Mouse (Mus musculus) lung, embryonic 14.5 days (tissue): ENCODE measurements around the gene Pp2d1. TPM values are rescaled to one million over a fixed set of nuclear protein-coding genes. Genes with fewer than 3 reads are reported as not detected.

Experiments
- ATAC-seq: fragments of 200-750 bp; cut with Nextera tagmentation; 2 replicates; pipeline ENCODE4 v1.8.0; 2017; ENCODE audit warnings: mild to moderate bottlenecking, moderate TSS enrichment, moderate library complexity; ENCODE audit not compliant: insufficient read depth
- DNase-seq: peaks from one replicate; pipeline ENCODE4 v3.0.0-alpha.2; 2015
- H3K27ac ChIP-seq: fragments of 300-500 bp; sonication (generic); 2 replicates; pipeline ENCODE4 v1.5.1; 2014; ENCODE audit warnings: low read depth, mild to moderate bottlenecking, moderate library complexity
- H3K27me3 ChIP-seq: fragments of 300-500 bp; sonication (generic); 2 replicates; pipeline ENCODE4 v1.6.1; 2014; ENCODE audit warnings: low read length, control low read depth; ENCODE audit not compliant: insufficient read depth
- H3K36me3 ChIP-seq: fragments of 300-500 bp; sonication (generic); 2 replicates; pipeline ENCODE4 v1.6.1; 2014; ENCODE audit warnings: control low read depth; ENCODE audit not compliant: insufficient read depth
- H3K4me1 ChIP-seq: fragments of 300-500 bp; sonication (generic); 2 replicates; pipeline ENCODE4 v1.6.1; 2014; ENCODE audit warnings: antibody characterized with exemption, control low read depth; ENCODE audit not compliant: insufficient read depth
- H3K4me2 ChIP-seq: fragments of 300-500 bp; sonication (generic); 2 replicates; pipeline ENCODE4 v1.6.1; 2014; ENCODE audit warnings: mild to moderate bottlenecking
- H3K4me3 ChIP-seq: fragments of 300-500 bp; sonication (generic); 2 replicates; pipeline ENCODE4 v1.5.1; 2014; ENCODE audit warnings: low read depth, low read length
- H3K9ac ChIP-seq: fragments of 300-500 bp; sonication (generic); 2 replicates; pipeline ENCODE4 v1.6.1; 2014
- H3K9me3 ChIP-seq: fragments of 300-500 bp; sonication (generic); 2 replicates; pipeline ENCODE4 v1.6.1; 2016; ENCODE audit warnings: low read depth, low read length, control low read depth
- CTCF ChIP-seq: IDR thresholded peaks from 2 replicates; pipeline ENCODE4 v1.5.1; 2016; ENCODE audit warnings: antibody characterized with exemption, low read depth
- WGBS: fragments of 180-500 bp; shearing (Covaris S2); extraction: QIAGEN DNeasy Blood & Tissue Kit; methylation state at CpG from one replicate; pipeline ENCODE4 v1.1.7; 2014; 5-methylcytosine and 5-hydroxymethylcytosine counted together
- polyA plus RNA-seq: library from polyadenylated mRNA; unstranded; fragments of >200 nt; fragmentation: Nextera tagmentation; extraction: Ambion mirVana; gene quantifications from 2 replicates; pipeline ENCODE4 v1.2.1, GENCODE M21; 2014

Gene Pp2d1
- polyA plus RNA-seq, 1 experiment from 2014 or later: 0.25 TPM

GRCm38 (mm10) chr17:53551306-53552299, 12.4 kb upstream of the Pp2d1 start:
- H3K9me3 ChIP-seq: no peaks in the 10 kb centered on the region
- TF ChIP-seq CTCF: no peak

GRCm38 (mm10) chr17:53543591-53544324, 4.5 kb upstream of the Pp2d1 start:
- no peak overlapping the region for H3K9ac ChIP-seq
- 42% methylated on average over 9 of the region's 9 CpGs for WGBS
- no peaks in the 10 kb centered on the region for H3K36me3 ChIP-seq
- H3K27me3 ChIP-seq: no peaks in the 10 kb centered on the region
- no peaks in the 10 kb centered on the region for H3K9me3 ChIP-seq
- H3K4me3 ChIP-seq: no peak overlapping the region
- DNase-seq (peak; percentile 88), ATAC-seq (peak; percentile 90)
- H3K4me2 ChIP-seq: peak overlapping the region; percentile 15; the same call in 1 of the 2 replicates
- peak overlapping the region; percentile 58; the same call in 1 of the 2 replicates for H3K27ac ChIP-seq
- TF ChIP-seq CTCF: no peak
- no peaks in the 10 kb centered on the region for H3K4me1 ChIP-seq

More at GRCm38 (mm10) chr17:53551306-53552299, 12.4 kb upstream of the Pp2d1 start:
- no peak overlapping the region for H3K9ac ChIP-seq
- H3K27ac ChIP-seq: no peak overlapping the region
- no peak overlapping the region for H3K4me2 ChIP-seq
- no peaks in the 10 kb centered on the region for H3K27me3 ChIP-seq
- no peaks in the 10 kb centered on the region for H3K36me3 ChIP-seq
- H3K4me1 ChIP-seq: no peaks in the 10 kb centered on the region
- no peak for DNase-seq
- no peak for ATAC-seq
- no peak overlapping the region for H3K4me3 ChIP-seq
- WGBS: 75% methylated on average over 8 of the region's 8 CpGs

GRCm38 (mm10) chr17:53542536-53542935, 3.3 kb upstream of the Pp2d1 start:
- Histone ChIP-seq H3K36me3 (no peaks in the 10 kb centered on the region), H3K4me3 (no peak overlapping the region), H3K27me3 (no peaks in the 10 kb centered on the region), H3K4me2 (no peak overlapping the region), H3K27ac (no peak overlapping the region), H3K9ac (no peak overlapping the region), H3K9me3 (no peaks in the 10 kb centered on the region), H3K4me1 (no peaks in the 10 kb centered on the region)
- DNase-seq: no peak
- 91% methylated on average over 4 of the region's 4 CpGs for WGBS
- no peak for ATAC-seq
- no peak for TF ChIP-seq CTCF

- no peak overlapping the region for H3K9ac ChIP-seq
- no peaks in the 10 kb centered on the region for H3K27me3 ChIP-seq
- H3K4me3 ChIP-seq: no peak overlapping the region
- H3K36me3 ChIP-seq: no peaks in the 10 kb centered on the region
- ATAC-seq (no peak), DNase-seq (peak; percentile 78)
- TF ChIP-seq CTCF: no peak
- H3K27ac ChIP-seq: no peak overlapping the region
- H3K9me3 ChIP-seq: no peaks in the 10 kb centered on the region
- 22% methylated on average over 2 of the region's 2 CpGs for WGBS
- no peaks in the 10 kb centered on the region for H3K4me1 ChIP-seq
- no peak overlapping the region for H3K4me2 ChIP-seq
Observed at GRCm38 (mm10) chr17:53532425-53532824, 6.8 kb downstream of the Pp2d1 start.

- no peak overlapping the region for H3K9ac ChIP-seq
- H3K9me3 ChIP-seq: no peaks in the 10 kb centered on the region
- H3K27me3 ChIP-seq: no peaks in the 10 kb centered on the region
- no peaks in the 10 kb centered on the region for H3K4me1 ChIP-seq
- 0 out of 2 replicates have a peak, but pooled peaks have one; percentile 10 for TF ChIP-seq CTCF
- H3K27ac ChIP-seq: no peak overlapping the region
- WGBS: 55% methylated on average over 2 of the region's 2 CpGs
- ATAC-seq (no peak), DNase-seq (no peak)
- no peak overlapping the region for H3K4me3 ChIP-seq
- H3K36me3 ChIP-seq: no peaks in the 10 kb centered on the region
- H3K4me2 ChIP-seq: no peak overlapping the region
Observed at GRCm38 (mm10) chr17:53531160-53531559, 8.1 kb downstream of the Pp2d1 start.

- Histone ChIP-seq H3K4me2 (no peak overlapping the region), H3K27me3 (no peaks in the 10 kb centered on the region), H3K9me3 (no peaks in the 10 kb centered on the region), H3K4me3 (no peak overlapping the region), H3K27ac (no peak overlapping the region), H3K4me1 (no peaks in the 10 kb centered on the region), H3K36me3 (no peaks in the 10 kb centered on the region), H3K9ac (no peak overlapping the region)
- 83% methylated on average over 2 of the region's 2 CpGs for WGBS
- no peak for TF ChIP-seq CTCF
- DNase-seq (no peak), ATAC-seq (no peak)
Observed at GRCm38 (mm10) chr17:53528034-53528433, 11.2 kb downstream of the Pp2d1 start.

- no peak overlapping the region for H3K4me2 ChIP-seq
- H3K27me3 ChIP-seq: no peaks in the 10 kb centered on the region
- no peaks in the 10 kb centered on the region for H3K9me3 ChIP-seq
- no peak overlapping the region for H3K27ac ChIP-seq
- ATAC-seq (no peak), DNase-seq (no peak)
- no peaks in the 10 kb centered on the region for H3K4me1 ChIP-seq
- no peaks in the 10 kb centered on the region for H3K36me3 ChIP-seq
- H3K4me3 ChIP-seq: no peak overlapping the region
- H3K9ac ChIP-seq: no peak overlapping the region
- TF ChIP-seq CTCF: no peak
Observed at GRCm38 (mm10) chr17:53520509-53520908, 18.7 kb downstream of the Pp2d1 start.
